Mouse (Mus musculus) embryonic fibroblast, embryonic 13.5 days (primary cell): Measurements from ENCODE around the gene Nhlrc4.

Experiments
- CTCF ChIP-seq: IDR thresholded peaks from 2 replicates; pipeline ENCODE4 v1.5.1; 2011; ENCODE audit warnings: mild to moderate bottlenecking, control low read depth, low read length, moderate library complexity, borderline replicate concordance; ENCODE audit not compliant: insufficient read depth
- POLR2A ChIP-seq: IDR thresholded peaks from 2 replicates; pipeline ENCODE4 v1.6.1; 2011; ENCODE audit warnings: low read depth, mild to moderate bottlenecking, control low read depth, low read length, moderate library complexity

GRCm38 (mm10) chr17:25903061-25903460 is 41.7 kb downstream of the Nhlrc4 start:
- TF ChIP-seq CTCF (no peak), POLR2A (no peak)
